Mouse (Mus musculus) kidney, postnatal 14 days (tissue): ENCODE data around the gene Ajm1.
"Not testable (repeated sequence)": the region's sequence is repeated elsewhere in the genome, so short reads cannot be mapped to it uniquely, and the experiment has no call there.

Experiments used
- DNase-seq: peaks from one replicate; pipeline ENCODE4 v3.0.0; 2022; ENCODE audit warnings: mixed read lengths

Gene Ajm1

DNA sequence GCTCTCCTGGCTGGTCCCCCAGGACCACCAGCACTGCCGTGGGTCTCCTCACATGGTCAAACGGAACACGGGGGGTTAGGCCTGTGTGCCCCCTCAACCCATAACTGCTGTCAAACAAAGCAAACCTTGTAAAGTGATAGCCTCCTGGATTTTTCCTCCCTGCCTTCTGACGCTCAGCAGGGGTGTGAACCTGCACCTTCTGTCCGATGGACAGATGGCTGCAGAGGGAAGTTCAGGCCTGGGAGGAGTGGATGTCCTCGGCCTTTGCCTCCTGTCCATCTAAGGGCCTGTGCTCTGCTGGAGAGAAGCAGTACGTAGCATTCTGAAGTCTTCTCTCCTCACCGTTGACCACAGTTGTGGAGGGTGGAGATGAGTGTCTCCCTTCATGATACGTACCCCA, 19.6 kb downstream of the Ajm1 start:
- no peak for DNase-seq

- no peak for DNase-seq
These were observed 21.0 kb downstream of the Ajm1 start for GRCm38 (mm10) chr2:25560551-25560950.

DNA sequence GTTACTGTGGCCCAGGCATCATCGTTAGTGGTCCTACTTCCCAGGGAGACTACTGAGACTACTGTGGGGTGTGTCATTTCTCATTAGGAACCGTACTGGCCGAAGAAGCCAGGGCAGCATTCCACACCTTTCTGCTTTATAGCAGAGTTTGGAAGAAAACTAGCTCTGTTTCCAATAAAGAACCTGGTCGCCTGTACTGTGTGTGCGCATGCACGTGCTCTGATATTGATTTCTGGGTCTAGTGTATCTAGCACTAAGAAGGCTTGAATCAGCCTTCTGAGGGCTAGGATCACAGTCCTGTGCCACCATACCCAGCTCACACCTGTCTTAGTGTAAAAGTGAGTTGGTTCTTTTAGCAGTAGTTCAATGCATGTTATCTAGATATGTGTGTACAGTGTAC, 22.8 kb downstream of the Ajm1 start:
- DNase-seq = no peak

DNA sequence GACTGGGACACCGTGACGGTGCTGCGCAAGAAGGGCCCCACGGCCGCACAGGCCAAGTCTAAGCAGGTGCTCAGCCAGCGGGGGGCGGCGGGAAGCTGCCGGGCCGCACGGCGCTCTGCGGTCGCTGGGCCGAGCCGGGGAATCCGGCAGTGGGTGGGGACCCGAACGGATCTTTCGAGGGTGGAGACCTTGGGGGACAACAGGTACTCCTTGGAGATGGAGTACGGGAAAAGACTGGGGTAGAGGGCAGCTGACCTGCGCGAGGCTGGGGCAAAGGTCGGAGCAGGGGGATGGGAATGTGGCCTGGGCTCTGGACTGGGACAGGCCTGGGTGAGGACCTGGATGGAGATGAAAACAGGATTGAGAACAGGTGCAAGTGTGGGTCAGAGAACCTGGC, 23.6 kb downstream of the Ajm1 start:
- DNase-seq = no peak

- peak; percentile 97 for DNase-seq
These were observed 24.2 kb downstream of the Ajm1 start, which contains the start of gene Edf1 for GRCm38 (mm10) chr2:25557221-25557963. Gene Edf1, plus strand, starts transcription at chr2:25557847.

DNA sequence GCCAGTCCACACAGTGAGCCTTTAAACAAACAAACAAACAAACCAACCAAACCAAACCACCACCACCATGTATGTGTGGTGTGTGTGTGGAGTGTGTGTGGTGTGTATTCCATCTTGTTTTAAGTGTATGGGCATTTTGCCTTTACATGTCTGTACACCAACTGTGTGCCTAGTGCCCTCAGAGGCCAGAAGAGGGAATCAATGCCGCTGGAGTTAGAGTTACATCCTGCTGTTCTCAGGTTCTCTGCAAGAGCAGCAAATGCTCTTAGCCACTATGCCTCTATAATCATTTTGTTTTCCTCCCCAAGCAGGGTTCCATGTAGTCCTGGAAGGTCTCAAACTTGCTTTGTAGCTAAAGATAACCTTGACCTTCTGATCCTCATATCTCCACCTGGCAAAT, 25.3 kb downstream of the Ajm1 start:
- DNase-seq = no peak

GRCm38 (mm10) chr2:25555479-25555878, 26.1 kb downstream of the Ajm1 start:
- not testable (repeated sequence) for DNase-seq

DNA sequence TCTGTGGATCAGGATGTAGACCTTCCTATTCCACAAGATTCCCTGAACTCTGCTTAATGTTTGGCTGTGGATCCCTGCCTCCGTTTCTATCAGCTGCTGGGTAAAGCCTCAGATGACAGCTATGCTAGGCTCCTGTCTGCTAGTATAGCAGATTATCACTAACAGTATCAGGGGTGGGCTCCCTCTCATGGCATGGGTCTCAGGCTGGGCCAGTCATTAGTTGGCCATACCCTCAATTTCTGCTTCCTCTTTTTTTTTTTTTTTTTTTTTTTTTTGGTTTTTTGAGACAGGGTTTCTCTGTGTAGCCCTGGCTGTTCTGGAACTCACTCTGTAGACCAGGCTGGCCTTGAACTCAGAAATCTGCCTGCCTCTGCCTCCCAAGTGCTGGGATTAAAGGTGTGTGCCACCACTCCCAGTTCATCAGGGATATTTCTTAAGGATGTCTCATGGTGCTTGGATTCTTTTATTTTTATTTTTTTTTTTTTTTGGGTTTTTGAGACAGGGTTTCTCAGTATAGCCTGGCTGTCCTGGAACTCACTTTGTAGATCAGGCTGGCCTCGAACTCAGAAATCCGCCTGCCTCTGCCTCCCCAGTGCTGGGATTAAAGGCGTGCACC, 28.3 kb downstream of the Ajm1 start:
- not testable (repeated sequence) for DNase-seq

DNA sequence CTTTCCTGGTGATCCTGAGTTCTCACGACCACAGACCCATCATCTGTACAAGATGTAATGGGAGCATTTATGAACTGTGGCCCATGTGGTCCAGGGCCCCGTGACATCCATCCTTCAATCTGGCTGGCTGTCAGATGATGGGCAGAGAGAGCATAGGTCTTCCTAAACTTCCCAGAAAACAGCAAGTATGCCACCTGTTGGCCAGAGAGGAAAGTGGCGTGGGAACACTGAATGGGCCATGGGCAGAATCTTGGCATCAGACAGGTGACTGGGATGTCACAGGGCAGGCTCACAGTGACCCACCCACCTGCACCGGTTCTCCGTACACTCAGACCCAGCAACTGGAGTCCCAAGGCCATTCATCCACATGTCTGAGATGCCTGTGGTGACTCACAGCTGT, 30.4 kb downstream of the Ajm1 start:
- peak; percentile 72 for DNase-seq

- no peak for DNase-seq
These were observed 32.3 kb downstream of the Ajm1 start for GRCm38 (mm10) chr2:25549021-25549991.

DNA sequence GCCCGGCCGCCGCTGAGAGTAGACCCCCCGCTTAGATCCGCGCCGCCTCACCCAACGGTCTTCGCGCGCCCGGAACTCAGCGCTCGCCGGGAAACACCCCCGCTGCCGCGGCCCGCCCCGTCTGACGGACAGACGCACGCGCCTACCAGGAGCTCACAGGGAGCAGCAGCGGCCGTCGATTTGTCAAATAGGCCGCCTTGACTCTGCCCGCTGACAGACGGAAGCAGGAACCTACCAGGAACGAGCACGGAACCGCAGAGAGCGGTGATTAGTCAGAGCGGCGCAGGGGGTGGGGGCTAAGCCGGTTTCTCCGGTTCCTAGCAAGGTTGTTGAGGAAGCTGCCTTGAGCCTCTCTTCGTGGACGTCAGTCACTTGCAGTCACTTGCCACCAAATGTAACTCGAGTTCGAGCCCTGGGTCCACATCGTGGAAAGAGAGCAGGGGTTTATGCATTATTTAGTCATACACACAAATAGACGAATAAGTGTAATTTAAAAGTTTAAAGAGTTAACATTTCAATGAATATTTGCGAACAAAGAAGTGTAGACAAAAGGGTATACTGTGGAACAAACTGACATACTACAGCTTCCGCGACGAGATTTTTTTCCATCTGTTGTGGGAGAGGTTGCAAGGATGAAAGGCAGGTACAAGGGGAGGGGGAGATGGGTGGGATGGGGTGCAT, 34.6 kb downstream of the Ajm1 start, which contains the start of gene Traf2:
Gene Traf2 (minus strand): TSS at position 130 of the 681 bp plus-strand sequence.
- DNase-seq = peak; percentile 99

DNA sequence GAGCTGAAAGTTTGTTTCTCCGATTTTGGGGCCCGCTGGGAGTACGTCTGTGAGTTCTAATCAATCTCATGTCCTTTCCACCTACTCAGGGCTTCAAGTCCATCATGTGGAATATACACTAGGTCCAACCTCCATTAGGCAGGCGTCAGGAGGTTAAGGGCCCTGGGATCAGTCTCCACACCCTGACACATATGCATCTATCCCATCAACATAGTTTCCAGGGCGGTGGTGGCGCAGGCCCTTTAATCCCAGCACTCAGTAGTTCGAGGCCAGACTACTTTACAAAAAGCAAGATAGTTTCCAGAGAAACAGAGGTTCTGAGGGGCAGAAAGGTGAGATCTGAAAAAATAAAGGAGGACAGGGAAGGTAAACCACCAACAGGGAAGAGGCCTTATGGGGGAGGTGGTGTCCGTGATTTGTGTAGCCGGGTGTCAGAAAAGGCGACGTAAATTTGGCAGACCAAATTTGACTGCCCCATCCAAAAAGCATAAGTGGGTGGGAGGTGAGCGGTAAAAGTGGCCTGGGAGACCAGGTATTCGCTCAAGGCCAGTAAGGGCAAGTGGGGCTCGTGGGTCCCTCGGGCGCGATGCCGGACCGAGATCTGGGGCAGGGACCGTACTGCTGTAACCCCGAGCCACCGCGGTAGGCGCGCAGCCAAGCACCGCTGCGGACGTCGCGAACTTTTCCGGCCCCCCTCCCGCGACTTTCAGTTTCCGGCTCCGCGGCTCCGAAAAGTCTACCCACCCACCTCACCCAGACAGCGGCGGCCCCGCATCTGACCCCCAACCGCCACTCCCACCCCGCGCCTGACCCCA, 35.4 kb downstream of the Ajm1 start:
- no peak for DNase-seq

- DNase-seq = no peak
These were observed 39.8 kb downstream of the Ajm1 start for GRCm38 (mm10) chr2:25541644-25542367.

DNA sequence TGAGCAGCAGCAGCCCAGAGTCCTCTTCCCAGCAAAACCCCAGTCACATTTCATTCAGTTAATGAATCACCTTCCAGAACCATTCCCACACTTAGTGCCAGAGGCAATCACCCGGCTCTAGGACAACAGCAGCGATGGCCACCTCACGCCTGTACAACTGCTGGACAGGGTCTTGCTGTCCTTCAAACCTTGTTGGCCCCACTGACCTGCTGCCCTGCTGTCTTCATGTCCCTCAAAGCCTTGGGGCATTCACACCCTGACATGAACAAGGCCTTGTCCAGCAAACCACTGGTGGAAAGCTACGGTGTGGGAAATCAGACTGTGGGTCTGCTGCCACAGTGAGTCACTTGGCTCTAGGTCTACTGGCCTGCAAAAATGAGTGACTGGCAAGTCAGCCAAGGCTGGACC, 41.0 kb downstream of the Ajm1 start:
- peak; percentile 52 for DNase-seq

- no peak for DNase-seq
These were observed 45.0 kb downstream of the Ajm1 start for GRCm38 (mm10) chr2:25536531-25536930.

DNA sequence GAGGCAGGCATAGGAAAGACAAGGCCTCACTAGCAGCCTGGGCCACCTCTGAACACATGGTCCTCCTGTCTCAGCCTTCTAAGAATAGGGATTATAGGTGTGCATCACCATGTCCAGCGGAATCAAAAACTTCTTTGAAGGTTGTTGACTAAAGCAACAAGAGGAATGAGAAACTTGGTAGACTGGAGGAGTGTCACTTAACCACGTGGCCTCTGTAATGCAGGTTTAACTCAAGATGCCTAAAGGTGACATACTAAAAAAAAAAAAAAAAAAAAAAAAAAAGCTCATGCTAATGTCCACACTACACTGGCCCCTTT, 46.7 kb downstream of the Ajm1 start:
- DNase-seq = no peak

DNA sequence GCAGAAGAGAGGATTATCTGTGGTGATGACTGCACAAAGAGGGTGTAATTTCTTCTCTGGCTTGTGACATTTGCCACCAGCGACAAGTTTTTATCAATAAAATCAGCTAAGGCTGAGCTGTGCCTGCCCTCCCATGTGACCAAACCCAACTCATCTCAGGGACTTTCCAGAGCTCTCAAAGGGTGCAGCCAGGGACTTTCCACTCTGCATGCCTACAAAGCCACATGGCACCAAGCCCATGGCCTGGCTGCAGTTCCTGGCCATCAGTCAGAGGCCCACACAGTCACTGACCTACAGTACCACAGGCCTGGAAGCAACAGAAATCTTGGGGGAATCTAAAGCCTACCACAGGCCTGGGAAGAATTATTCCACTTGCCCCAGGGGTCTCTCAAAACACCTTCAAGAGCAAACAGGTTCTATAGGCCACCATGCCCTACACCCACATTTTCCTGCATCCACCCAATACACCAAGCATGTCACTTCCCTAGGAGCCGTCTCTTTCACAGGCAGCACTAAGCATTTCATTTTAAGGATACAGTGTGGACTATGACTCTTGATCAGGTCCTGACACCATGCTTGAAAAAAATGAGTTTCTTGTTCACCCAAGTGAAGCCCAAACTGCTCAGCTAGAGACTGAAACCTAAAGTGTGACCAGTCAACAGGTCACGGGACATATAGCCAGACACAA, 47.2 kb downstream of the Ajm1 start:
- DNase-seq = peak; percentile 71

- no peak for DNase-seq
These were observed 47.9 kb downstream of the Ajm1 start for GRCm38 (mm10) chr2:25533707-25534106.

DNA sequence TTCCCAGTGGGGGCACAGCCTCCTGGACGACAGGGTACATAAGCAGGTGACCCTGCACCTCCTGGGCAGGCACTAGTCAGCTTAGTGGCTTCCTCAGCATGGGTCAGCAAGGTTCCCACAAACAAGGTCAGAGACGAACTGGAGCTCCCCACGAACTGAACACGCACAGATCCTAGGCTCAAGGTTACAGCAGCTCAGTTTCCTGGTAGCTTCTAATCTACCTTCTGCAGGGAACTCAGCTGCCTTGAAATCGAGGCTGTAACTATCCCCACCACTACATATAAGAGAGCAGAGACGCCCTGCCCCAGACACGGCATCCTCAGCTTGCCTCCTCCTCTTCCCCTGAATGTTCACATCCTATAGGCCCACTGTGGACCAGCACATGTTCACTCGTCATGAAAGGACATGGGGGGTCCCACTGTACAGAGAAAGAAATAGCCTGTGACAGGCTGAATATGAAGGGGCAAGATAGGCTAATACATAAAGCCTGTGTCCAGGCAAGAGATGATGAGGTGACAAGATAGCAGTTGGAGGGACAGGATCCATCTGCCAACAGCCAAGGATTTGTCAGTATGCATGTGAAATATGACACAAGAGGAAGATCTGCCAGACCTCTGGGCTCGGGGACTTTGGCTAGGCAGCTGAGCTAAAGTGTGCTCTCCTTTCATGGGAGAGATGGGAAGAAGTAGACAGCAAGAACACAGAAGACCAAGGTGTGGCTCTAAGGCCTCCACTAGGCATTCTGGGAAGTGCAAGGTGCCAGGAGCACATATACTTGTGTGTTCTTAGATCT, 54.9 kb downstream of the Ajm1 start:
- no peak for DNase-seq
